Mouse (Mus musculus): ENCODE measurements around the gene Maff.

Gene Maff

GRCm38 (mm10) chr15:79360371-79360770, 13.9 kb downstream of the Maff start:
- DNase-seq (ENCODE audit: low read depth, low spot score), result no peak

- no peak for DNase-seq (ENCODE audit: low read depth, low spot score)
Observed at GRCm38 (mm10) chr15:79361023-79361422, 14.6 kb downstream of the Maff start.

- DNase-seq (ENCODE audit: low read depth, low spot score), result no peak
Observed at GRCm38 (mm10) chr15:79364120-79364519, 17.7 kb downstream of the Maff start.

- no peak for DNase-seq (ENCODE audit: low read depth, low spot score)
Observed at GRCm38 (mm10) chr15:79365068-79365467, 18.6 kb downstream of the Maff start.

GRCm38 (mm10) chr15:79366402-79366801, 20.0 kb downstream of the Maff start:
- DNase-seq (ENCODE audit: low read depth, low spot score), result no peak

- no peak for DNase-seq (ENCODE audit: low read depth, low spot score)
Observed at GRCm38 (mm10) chr15:79368313-79368811, 21.9 kb downstream of the Maff start.

- no peak for DNase-seq (ENCODE audit: low read depth, low spot score)
Observed at GRCm38 (mm10) chr15:79368861-79369440, 22.5 kb downstream of the Maff start.

GRCm38 (mm10) chr15:79369452-79370280, 23.2 kb downstream of the Maff start:
- no peak for DNase-seq (ENCODE audit: low read depth, low spot score)

GRCm38 (mm10) chr15:79370281-79370843, 23.9 kb downstream of the Maff start:
- DNase-seq (ENCODE audit: low read depth, low spot score), result no peak

- peak; percentile 25 for DNase-seq (ENCODE audit: low read depth, low spot score)
Observed at GRCm38 (mm10) chr15:79374760-79375159, 28.3 kb downstream of the Maff start.

GRCm38 (mm10) chr15:79377681-79378080, 31.3 kb downstream of the Maff start:
- DNase-seq (ENCODE audit: low read depth, low spot score), result no peak

GRCm38 (mm10) chr15:79378608-79379007, 32.2 kb downstream of the Maff start:
- no peak for DNase-seq (ENCODE audit: low read depth, low spot score)

GRCm38 (mm10) chr15:79379658-79380057, 33.2 kb downstream of the Maff start:
- DNase-seq (ENCODE audit: low read depth, low spot score), result no peak

GRCm38 (mm10) chr15:79380468-79381444, 34.3 kb downstream of the Maff start:
- peak; percentile 70 for DNase-seq (ENCODE audit: low read depth, low spot score)

GRCm38 (mm10) chr15:79381644-79382043, 35.2 kb downstream of the Maff start:
- no peak for DNase-seq (ENCODE audit: low read depth, low spot score)

GRCm38 (mm10) chr15:79387081-79387480, 40.7 kb downstream of the Maff start:
- no peak for DNase-seq (ENCODE audit: low read depth, low spot score)

- DNase-seq (ENCODE audit: low read depth, low spot score), result no peak
Observed at GRCm38 (mm10) chr15:79387611-79388010, 41.2 kb downstream of the Maff start.

- DNase-seq (ENCODE audit: low read depth, low spot score), result no peak
Observed at GRCm38 (mm10) chr15:79388171-79388570, 41.8 kb downstream of the Maff start.

GRCm38 (mm10) chr15:79390434-79390833, 44.0 kb downstream of the Maff start:
- DNase-seq (ENCODE audit: low read depth, low spot score), result peak; percentile 22

- no peak for DNase-seq (ENCODE audit: low read depth, low spot score)
Observed at GRCm38 (mm10) chr15:79391447-79392093, 45.1 kb downstream of the Maff start.

- DNase-seq (ENCODE audit: low read depth, low spot score), result no peak
Observed at GRCm38 (mm10) chr15:79392527-79392926, 46.1 kb downstream of the Maff start.
